Mouse (Mus musculus) cerebellum, adult 2 months (tissue): Measurements from ENCODE around the gene Gm8439.

Experiments
- CTCF ChIP-seq: fragments of 200-500 bp; IDR thresholded peaks from 2 replicates; pipeline ENCODE4 v1.5.1; 2011; ENCODE audit warnings: low read depth, mild to moderate bottlenecking, control low read depth, low read length, moderate library complexity, borderline replicate concordance; ENCODE audit not compliant: insufficient read depth
- POLR2A ChIP-seq: fragments of 200-500 bp; IDR thresholded peaks from 2 replicates; pipeline ENCODE4 v1.6.1; 2011; ENCODE audit warnings: low read length, control low read depth, borderline replicate concordance; ENCODE audit not compliant: insufficient read depth

GRCm38 (mm10) chr4:120627728-120628127, 39.2 kb downstream of the Gm8439 start:
- TF ChIP-seq POLR2A (no peak), CTCF (no peak)
